Mouse (Mus musculus) testis, adult 2 months (tissue): ENCODE measurements at regions not wholly inside any gene's neighbourhood (a gene's known extent, or its start where the extent isn't known, plus 50 kb on each side); places are given as distances from the start of the nearest gene placed in this dataset.

Source experiments
- H3K27ac ChIP-seq: fragments of 200-500 bp; 2 replicates; pipeline ENCODE4 v1.5.1; 2012; ENCODE audit warnings: low read depth, low read length; ENCODE audit not compliant: control insufficient read depth, insufficient read depth
- H3K27me3 ChIP-seq: fragments of 200-500 bp; 2 replicates; pipeline ENCODE4 v1.6.1; 2012; ENCODE audit warnings: mild to moderate bottlenecking, low read length, moderate library complexity; ENCODE audit not compliant: control insufficient read depth, insufficient read depth
- H3K36me3 ChIP-seq: fragments of 200-500 bp; 2 replicates; pipeline ENCODE4 v1.6.1; 2012; ENCODE audit warnings: mild to moderate bottlenecking, low read length; ENCODE audit not compliant: control insufficient read depth, insufficient read depth
- H3K4me1 ChIP-seq: fragments of 200-500 bp; 2 replicates; pipeline ENCODE4 v1.6.1; 2012; ENCODE audit warnings: low read length; ENCODE audit not compliant: control insufficient read depth, insufficient read depth
- H3K4me3 ChIP-seq: fragments of 200-500 bp; 2 replicates; pipeline ENCODE4 v1.5.1; 2012; ENCODE audit warnings: low read depth, mild to moderate bottlenecking, low read length, moderate library complexity, mixed read lengths; ENCODE audit not compliant: control insufficient read depth
- CTCF ChIP-seq: fragments of 200-500 bp; IDR thresholded peaks from 2 replicates; pipeline ENCODE4 v1.5.1; 2012; ENCODE audit warnings: low read depth, mild to moderate bottlenecking, inconsistent platforms, low read length, moderate library complexity; ENCODE audit not compliant: control insufficient read depth, insufficient read depth, insufficient replicate concordance
- POLR2A ChIP-seq: fragments of 200-500 bp; IDR thresholded peaks from 2 replicates; pipeline ENCODE4 v1.6.1; 2012; ENCODE audit warnings: low read depth, mild to moderate bottlenecking, inconsistent platforms, low read length, moderate library complexity; ENCODE audit not compliant: control insufficient read depth

- Histone ChIP-seq H3K4me1 (peaks cover 6% of the 10 kb centered on the region), H3K4me3 (no peak overlapping the region), H3K36me3 (no peaks in the 10 kb centered on the region), H3K27ac (no peak overlapping the region), H3K27me3 (no peaks in the 10 kb centered on the region)
- no peak for TF ChIP-seq POLR2A
- TF ChIP-seq CTCF, result no peak
Measured at GRCm38 (mm10) chr11:113138462-113138861, 356.4 kb downstream of the Sox9 start.

GRCm38 (mm10) chr11:113140595-113140994, 358.6 kb downstream of the Sox9 start:
- Histone ChIP-seq H3K27ac (peak overlapping the region; percentile 9; the same call in 1 of the 2 replicates), H3K27me3 (no peaks in the 10 kb centered on the region), H3K36me3 (no peaks in the 10 kb centered on the region), H3K4me3 (no peak overlapping the region), H3K4me1 (peaks cover 2% of the 10 kb centered on the region; the same call in 1 of the 2 replicates)
- TF ChIP-seq POLR2A (no peak), CTCF (no peak)

- H3K27ac ChIP-seq, result peak overlapping the region; percentile 46
- H3K4me3 ChIP-seq, result no peak overlapping the region
- H3K36me3 ChIP-seq, result no peaks in the 10 kb centered on the region
- peaks cover 5% of the 10 kb centered on the region; the same call in 1 of the 2 replicates for H3K4me1 ChIP-seq
- TF ChIP-seq CTCF (no peak), POLR2A (no peak)
- no peaks in the 10 kb centered on the region for H3K27me3 ChIP-seq
Measured at GRCm38 (mm10) chr11:113142816-113143215, 360.8 kb downstream of the Sox9 start.

- Histone ChIP-seq H3K4me3 (no peak overlapping the region), H3K36me3 (no peaks in the 10 kb centered on the region), H3K27me3 (no peaks in the 10 kb centered on the region), H3K4me1 (peaks cover 5% of the 10 kb centered on the region; the same call in 1 of the 2 replicates), H3K27ac (peak overlapping the region; percentile 63)
- TF ChIP-seq CTCF (no peak), POLR2A (no peak)
Measured at GRCm38 (mm10) chr11:113143839-113144627, 362.0 kb downstream of the Sox9 start.

- H3K4me3 ChIP-seq, result no peak overlapping the region
- no peak for TF ChIP-seq CTCF
- no peak for TF ChIP-seq POLR2A
- peaks cover 3% of the 10 kb centered on the region; the same call in 1 of the 2 replicates for H3K4me1 ChIP-seq
- no peaks in the 10 kb centered on the region for H3K27me3 ChIP-seq
- H3K27ac ChIP-seq, result no peak overlapping the region
- H3K36me3 ChIP-seq, result no peaks in the 10 kb centered on the region
Measured at GRCm38 (mm10) chr11:113145721-113146120, 363.7 kb downstream of the Sox9 start.

- Histone ChIP-seq H3K4me1 (peaks cover 3% of the 10 kb centered on the region; the same call in 1 of the 2 replicates), H3K27ac (no peak overlapping the region), H3K36me3 (no peaks in the 10 kb centered on the region), H3K4me3 (no peak overlapping the region), H3K27me3 (no peaks in the 10 kb centered on the region)
- no peak for TF ChIP-seq POLR2A
- no peak for TF ChIP-seq CTCF
Measured at GRCm38 (mm10) chr11:113146762-113147161, 364.7 kb downstream of the Sox9 start.

GRCm38 (mm10) chr11:113147535-113148197, 365.6 kb downstream of the Sox9 start:
- peaks cover 3% of the 10 kb centered on the region; the same call in 1 of the 2 replicates for H3K4me1 ChIP-seq
- H3K36me3 ChIP-seq, result no peaks in the 10 kb centered on the region
- no peak for TF ChIP-seq POLR2A
- no peak for TF ChIP-seq CTCF

More at GRCm38 (mm10) chr11:113147535-113148197, 365.6 kb downstream of the Sox9 start:
- Histone ChIP-seq H3K27me3 (no peaks in the 10 kb centered on the region), H3K27ac (peak overlapping the region; percentile 43; the same call in 1 of the 2 replicates), H3K4me3 (no peak overlapping the region)
